Mouse (Mus musculus): Measurements from ENCODE around the gene Slit3.

Gene Slit3

GRCm38 (mm10) chr11:35120894-35121610 is at the start of gene Slit3:
TSS of gene Slit3 (plus strand) at chr11:35121224.
- DNase-seq (ENCODE audit: low spot score in 2 of 2) = no peak

- no peak for DNase-seq (ENCODE audit: low spot score in 2 of 2)
Measured at GRCm38 (mm10) chr11:35071451-35071850, 49.6 kb upstream of the Slit3 start.

- no peak for DNase-seq (ENCODE audit: low spot score in 2 of 2)
Measured at GRCm38 (mm10) chr11:35075411-35075810, 45.6 kb upstream of the Slit3 start.

- no peak for DNase-seq (ENCODE audit: low spot score in 2 of 2)
Measured at GRCm38 (mm10) chr11:35080451-35081125, 40.4 kb upstream of the Slit3 start.

GRCm38 (mm10) chr11:35082297-35082696 is 38.7 kb upstream of the Slit3 start:
- no peak for DNase-seq (ENCODE audit: low spot score in 2 of 2)

- no peak for DNase-seq (ENCODE audit: low spot score in 2 of 2)
Measured at GRCm38 (mm10) chr11:35083049-35083448, 38.0 kb upstream of the Slit3 start.

GRCm38 (mm10) chr11:35085351-35085750 is 35.7 kb upstream of the Slit3 start:
- DNase-seq (ENCODE audit: low spot score in 2 of 2) = no peak

- no peak for DNase-seq (ENCODE audit: low spot score in 2 of 2)
Measured at GRCm38 (mm10) chr11:35086029-35086428, 35.0 kb upstream of the Slit3 start.

GRCm38 (mm10) chr11:35087454-35087853 is 33.6 kb upstream of the Slit3 start:
- DNase-seq (ENCODE audit: low spot score in 2 of 2) = no peak

GRCm38 (mm10) chr11:35088136-35088535 is 32.9 kb upstream of the Slit3 start:
- DNase-seq (ENCODE audit: low spot score in 2 of 2) = no peak

- peak in 1 of 2 experiments; percentile 62 for DNase-seq (ENCODE audit: low spot score in 2 of 2)
Measured at GRCm38 (mm10) chr11:35090629-35091335, 30.2 kb upstream of the Slit3 start.

- DNase-seq (ENCODE audit: low spot score in 2 of 2) = no peak
Measured at GRCm38 (mm10) chr11:35096538-35096937, 24.5 kb upstream of the Slit3 start.

GRCm38 (mm10) chr11:35109781-35110180 is 11.2 kb upstream of the Slit3 start:
- no peak for DNase-seq (ENCODE audit: low spot score in 2 of 2)

GRCm38 (mm10) chr11:35110784-35111183 is 10.2 kb upstream of the Slit3 start:
- DNase-seq (ENCODE audit: low spot score in 2 of 2) = no peak

GRCm38 (mm10) chr11:35113290-35113689 is 7.7 kb upstream of the Slit3 start:
- DNase-seq (ENCODE audit: low spot score in 2 of 2) = no peak

- no peak for DNase-seq (ENCODE audit: low spot score in 2 of 2)
Measured at GRCm38 (mm10) chr11:35116436-35116835, 4.6 kb upstream of the Slit3 start.

- no peak for DNase-seq (ENCODE audit: low spot score in 2 of 2)
Measured at GRCm38 (mm10) chr11:35117871-35118270, 3.2 kb upstream of the Slit3 start.

- DNase-seq (ENCODE audit: low spot score in 2 of 2) = no peak
Measured at GRCm38 (mm10) chr11:35118731-35119130, 2.3 kb upstream of the Slit3 start.

- peak in 1 of 2 experiments; percentile 13 for DNase-seq (ENCODE audit: low spot score in 2 of 2)
Measured at GRCm38 (mm10) chr11:35119360-35119759, 1.7 kb upstream of the Slit3 start.

- DNase-seq (ENCODE audit: low spot score in 2 of 2) = no peak
Measured at GRCm38 (mm10) chr11:35120076-35120475, 948 bp upstream of the Slit3 start.

GRCm38 (mm10) chr11:35121611-35121959 is 561 bp downstream of the Slit3 start:
- DNase-seq (ENCODE audit: low spot score in 2 of 2) = no peak

- no peak for DNase-seq (ENCODE audit: low spot score in 2 of 2)
Measured at GRCm38 (mm10) chr11:35122091-35122811, 1.2 kb downstream of the Slit3 start.

Data from natural killer cell, adult 2 months (primary cell).